Mouse (Mus musculus) cerebellum, adult 2 months (tissue): ENCODE data around the gene Cdc42bpb. TPM values are rescaled to one million over a fixed set of nuclear protein-coding genes. Genes with fewer than 3 reads are reported as not detected.

Experiments
- DNase-seq, 2 experiments: peaks; one replicate each; pipeline ENCODE4 v3.0.0; 2021
- H3K27ac ChIP-seq: fragments of 200-500 bp; 2 replicates; pipeline ENCODE4 v1.5.1; 2012; ENCODE audit warnings: low read length, control low read depth, inconsistent platforms; ENCODE audit not compliant: insufficient read depth
- H3K27me3 ChIP-seq: fragments of 200-500 bp; 2 replicates; pipeline ENCODE4 v1.6.1; 2012; ENCODE audit warnings: inconsistent platforms, mild to moderate bottlenecking, low read length, moderate library complexity; ENCODE audit not compliant: control insufficient read depth, insufficient read depth
- H3K4me1 ChIP-seq: fragments of 200-500 bp; 2 replicates; pipeline ENCODE4 v1.6.1; 2011; ENCODE audit warnings: low read length; ENCODE audit not compliant: control insufficient read depth, insufficient read depth
- H3K4me3 ChIP-seq: fragments of 200-500 bp; replicated peaks from 2 replicates; pipeline ENCODE3; 2011; ENCODE audit warnings: mild to moderate bottlenecking, low read depth, low read length, control low read depth; ENCODE audit not compliant: insufficient read depth
- CTCF ChIP-seq: fragments of 200-500 bp; IDR thresholded peaks from 2 replicates; pipeline ENCODE4 v1.5.1; 2011; ENCODE audit warnings: low read depth, mild to moderate bottlenecking, control low read depth, low read length, moderate library complexity, borderline replicate concordance; ENCODE audit not compliant: insufficient read depth
- POLR2A ChIP-seq: fragments of 200-500 bp; IDR thresholded peaks from 2 replicates; pipeline ENCODE4 v1.6.1; 2011; ENCODE audit warnings: low read length, control low read depth, borderline replicate concordance; ENCODE audit not compliant: insufficient read depth
- WGBS: fragments of 180-500 bp; shearing (Covaris S2); methylation state at CpG from one replicate; pipeline ENCODE4 v1.1.7; 2018; 5-methylcytosine and 5-hydroxymethylcytosine counted together
- polyA plus RNA-seq: library from polyadenylated mRNA; depleted of rRNA; stranded (reverse); fragments of >200 nt; gene quantifications from 2 replicates; pipeline ENCODE4 v1.2.3, GENCODE M21; 2012; rRNA removed

The Cdc42bpb gene
- 176 and 177 TPM in 2 replicates for polyA plus RNA-seq

- H3K27ac ChIP-seq: peak within 1 kb of the TSS; percentile 84
- peak within 1 kb of the TSS; percentile 77 for H3K4me3 ChIP-seq
- TF ChIP-seq POLR2A (peak; percentile 95), CTCF (no peak)
- no peaks in the 10 kb centered on the region; the same call in 1 of the 2 replicates for H3K4me1 ChIP-seq
- no peaks in the 10 kb centered on the region for H3K27me3 ChIP-seq
- WGBS: under 1% methylated on average over 93 of the region's 94 CpGs
- DNase-seq: peak; percentile 96 to 97
Observed at GRCm38 (mm10) chr12:111377376-111377973, at the start of gene Cdc42bpb. Cdc42bpb (minus strand) TSS chr12:111377718.

GRCm38 (mm10) chr12:111425789-111426460 is 48.4 kb upstream of the Cdc42bpb start:
- TF ChIP-seq POLR2A (no peak), CTCF (peak; percentile 97)
- peak; percentile 85 to 96 for DNase-seq
- Histone ChIP-seq H3K27ac (no peak overlapping the region), H3K4me3 (no peak overlapping the region), H3K4me1 (no peaks in the 10 kb centered on the region), H3K27me3 (no peaks in the 10 kb centered on the region)
- 6% methylated on average over 29 of the region's 29 CpGs for WGBS

GRCm38 (mm10) chr12:111425258-111425657 is 47.7 kb upstream of the Cdc42bpb start:
- Histone ChIP-seq H3K4me3 (no peak overlapping the region), H3K27me3 (no peaks in the 10 kb centered on the region), H3K27ac (no peak overlapping the region), H3K4me1 (no peaks in the 10 kb centered on the region)
- WGBS: 1% methylated on average over 15 of the region's 15 CpGs
- peak; percentile 67 to 84 for DNase-seq
- TF ChIP-seq CTCF (peak; percentile 78), POLR2A (no peak)

- 44% methylated on average over 9 of the region's 9 CpGs for WGBS
- H3K27ac ChIP-seq: no peak overlapping the region
- H3K4me3 ChIP-seq: no peak overlapping the region
- no peak for TF ChIP-seq CTCF
- TF ChIP-seq POLR2A: no peak
- no peaks in the 10 kb centered on the region for H3K4me1 ChIP-seq
- no peaks in the 10 kb centered on the region for H3K27me3 ChIP-seq
- DNase-seq: no peak
Observed at GRCm38 (mm10) chr12:111424547-111424946, 47.0 kb upstream of the Cdc42bpb start.

DNA sequence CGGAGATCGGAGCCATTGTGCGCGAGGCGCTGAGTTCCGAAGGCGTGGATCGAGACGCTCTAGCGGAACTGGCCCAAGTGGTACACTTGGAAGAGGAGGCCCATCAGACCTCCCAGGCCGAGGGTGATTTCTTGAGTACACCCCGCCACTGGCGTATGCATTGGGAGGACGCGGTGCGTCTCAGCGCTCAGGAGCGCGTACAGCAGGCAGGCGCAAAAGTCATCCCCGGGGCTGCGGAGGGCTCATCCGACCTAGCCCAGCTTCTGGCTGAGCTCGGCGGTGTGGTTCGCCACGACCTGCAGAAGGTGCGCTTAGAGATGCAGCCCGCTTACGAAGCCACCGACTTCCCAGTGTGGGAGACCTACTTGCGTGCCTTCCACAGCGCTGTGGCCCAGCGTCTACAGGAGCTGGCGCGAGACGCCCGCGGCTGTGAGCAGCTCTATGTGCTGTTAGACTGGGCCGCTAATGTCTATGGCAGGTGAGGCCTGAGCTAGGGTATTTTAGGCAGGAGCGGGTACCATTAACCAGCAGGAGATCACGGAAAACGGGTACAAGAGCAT is 46.1 kb upstream of the Cdc42bpb start:
- DNase-seq: no peak
- Histone ChIP-seq H3K27ac (no peak overlapping the region), H3K4me1 (no peaks in the 10 kb centered on the region), H3K4me3 (no peak overlapping the region), H3K27me3 (no peaks in the 10 kb centered on the region)
- 14% methylated on average over 43 of the region's 43 CpGs for WGBS
- TF ChIP-seq POLR2A: no peak
- no peak for TF ChIP-seq CTCF

DNA sequence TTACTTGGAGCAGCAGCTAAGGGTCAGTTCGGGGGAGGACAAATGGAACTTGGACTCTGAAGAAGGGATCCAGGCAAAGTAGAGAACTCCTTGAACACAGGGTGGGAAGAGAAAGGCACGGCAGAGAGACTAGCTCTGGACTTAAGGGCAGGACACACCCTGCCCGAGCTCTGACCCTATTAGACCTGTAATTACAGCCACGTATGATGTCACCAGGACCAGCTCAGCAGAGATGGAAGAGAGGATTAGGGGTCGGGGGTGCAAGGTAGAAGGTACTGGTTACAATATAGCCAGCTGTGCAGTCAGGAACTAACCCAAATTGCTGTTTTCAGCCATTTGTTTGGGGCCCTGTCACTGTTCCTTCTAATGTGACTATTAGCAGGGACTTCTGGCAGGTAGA is 45.3 kb upstream of the Cdc42bpb start:
- WGBS: 68% methylated on average over 5 of the region's 5 CpGs

GRCm38 (mm10) chr12:111420946-111421709 is 43.6 kb upstream of the Cdc42bpb start:
- no peaks in the 10 kb centered on the region for H3K4me1 ChIP-seq
- no peak overlapping the region for H3K27ac ChIP-seq
- no peak for DNase-seq
- no peak overlapping the region for H3K4me3 ChIP-seq
- TF ChIP-seq POLR2A: no peak
- TF ChIP-seq CTCF: no peak
- H3K27me3 ChIP-seq: no peaks in the 10 kb centered on the region
- 62% methylated on average over 7 of the region's 7 CpGs for WGBS

More for the DNA sequence above, 45.3 kb upstream of the Cdc42bpb start:
- no peak for DNase-seq
- TF ChIP-seq POLR2A: no peak
- TF ChIP-seq CTCF: no peak
- H3K27ac ChIP-seq: no peak overlapping the region
- H3K27me3 ChIP-seq: no peaks in the 10 kb centered on the region
- no peak overlapping the region for H3K4me3 ChIP-seq
- H3K4me1 ChIP-seq: no peaks in the 10 kb centered on the region

- no peaks in the 10 kb centered on the region for H3K27me3 ChIP-seq
- no peaks in the 10 kb centered on the region for H3K4me1 ChIP-seq
- TF ChIP-seq CTCF (no peak), POLR2A (no peak)
- no peak for DNase-seq
- 88% methylated on average over 5 of the region's 5 CpGs for WGBS
- H3K27ac ChIP-seq: no peak overlapping the region
- H3K4me3 ChIP-seq: no peak overlapping the region
Observed at GRCm38 (mm10) chr12:111419918-111420317, 42.4 kb upstream of the Cdc42bpb start.
